Mouse (Mus musculus) B cell, adult (primary cell): ENCODE data around the gene Cyp2c65. TPM values are rescaled to one million over a fixed set of nuclear protein-coding genes. Genes with fewer than 3 reads are reported as not detected.

Experiments used
- total RNA-seq: library from RNA; stranded (reverse); gene quantifications from 4 replicates; pipeline ENCODE4 v1.2.4, GENCODE M21; 2023; ENCODE audit not compliant: inconsistent age

The Cyp2c65 gene
- total RNA-seq, result not detected in 4 replicates

DNA sequence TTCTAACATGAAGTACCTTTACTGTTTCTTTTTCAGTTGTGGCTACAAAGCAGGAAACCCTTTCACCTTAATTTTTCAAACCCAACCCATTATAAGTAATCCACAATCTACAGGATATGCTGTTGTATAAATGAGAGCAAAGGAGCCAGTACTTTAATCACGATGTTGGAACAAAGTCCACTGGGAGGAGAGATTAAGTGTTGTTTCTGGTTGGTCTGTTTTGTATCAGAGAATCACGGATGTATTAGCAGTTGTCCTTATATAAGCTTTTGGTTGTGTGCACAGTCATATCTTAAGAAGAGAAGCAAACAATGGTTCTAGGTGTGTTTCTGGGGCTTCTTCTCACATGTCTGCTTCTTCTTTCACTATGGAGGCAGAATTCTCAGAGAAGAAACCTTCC is at the start of gene Cyp2c65:
Gene Cyp2c65 (plus strand): TSS at position 297 of the 400 bp plus-strand sequence.

GRCm38 (mm10) chr19:39113644-39114043 is 52.8 kb downstream of the Cyp2c65 start, which contains the start of gene Cyp2c66:
Gene Cyp2c66, plus strand, starts transcription at chr19:39113898.

Other genes starting within 250 kb of the Cyp2c65 start
- 19.9 to 23.9 TPM (median 20.4 TPM) in 4 replicates for gene Noc3l, start 241.8 kb upstream of the Cyp2c65 start, total RNA-seq
- gene Tbc1d12, start 224.4 kb upstream of the Cyp2c65 start, total RNA-seq, result 2.6 to 4.8 TPM (median 3.4 TPM) in 4 replicates
- 12.9 to 16.2 TPM (median 14.2 TPM) in 4 replicates for gene Hells, start 130.1 kb upstream of the Cyp2c65 start, total RNA-seq
- not detected in 4 replicates for gene Cyp2c55, start 54.0 kb upstream of the Cyp2c65 start, total RNA-seq
- not detected in 4 replicates for gene Cyp2c66, start 52.9 kb downstream of the Cyp2c65 start, total RNA-seq
- not detected in 4 replicates for gene Cyp2c29, start 208.4 kb downstream of the Cyp2c65 start, total RNA-seq